Mouse (Mus musculus) CH12.LX (cell line): ENCODE measurements around the gene Pik3r1.

Experiments used
- CHD1 ChIP-seq: IDR thresholded peaks from 2 replicates; pipeline ENCODE4 v1.6.1; 2012; ENCODE audit warnings: low read depth, low read length, improper control_type of control experiment, inconsistent platforms
- CTCF ChIP-seq, 2 experiments: IDR thresholded peaks in 1 of 2; conservative IDR thresholded peaks in 1 of 2; 2 replicates each; pipeline ENCODE4 v1.5.1; 2011 to 2012; ENCODE audit warnings: low read depth in 2 of 2, low read length in 2 of 2, improper control_type of control experiment in 1 of 2, inconsistent platforms in 1 of 2, mild to moderate bottlenecking in 1 of 2, moderate library complexity in 1 of 2
- MAX ChIP-seq: IDR thresholded peaks from 2 replicates; pipeline ENCODE4 v1.6.1; 2011; ENCODE audit warnings: low read length, improper control_type of control experiment

- TF ChIP-seq MAX = no peak
- no peak for TF ChIP-seq CTCF (conservative IDR thresholded peaks at IDR 0.05 in 1 of 2, IDR thresholded peaks at IDR 0.05 in 1 of 2; ENCODE audit: low read depth in 2 of 2, low read length in 2 of 2)
- no peak for TF ChIP-seq CHD1
These were observed 3.9 kb downstream of the Pik3r1 start for GRCm38 (mm10) chr13:101764111-101764510.
